Mouse (Mus musculus): ENCODE results near the gene Herc3.

Herc3 gene

DNA sequence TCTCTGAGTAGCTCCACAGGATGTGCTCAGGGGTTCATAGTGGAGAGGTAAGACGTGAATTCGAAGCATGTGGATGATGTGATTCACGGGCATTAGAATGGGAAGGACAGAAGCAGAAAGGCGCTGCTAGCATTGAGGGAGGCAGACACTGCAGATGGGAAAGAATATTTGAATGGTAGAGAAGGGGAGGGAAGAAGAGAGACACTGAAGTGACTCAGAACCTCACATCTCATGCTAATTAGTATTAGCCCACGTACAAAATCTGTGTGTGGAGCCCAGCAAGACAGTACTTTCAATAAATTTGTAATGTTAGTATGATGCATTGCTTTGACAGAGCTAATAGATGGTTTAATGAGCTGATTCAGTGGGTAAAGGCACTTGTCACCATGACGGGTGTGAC is 89.5 kb downstream of the Herc3 start:
- DNase-seq (ENCODE audit: low spot score in 2 of 2) = no peak

DNA sequence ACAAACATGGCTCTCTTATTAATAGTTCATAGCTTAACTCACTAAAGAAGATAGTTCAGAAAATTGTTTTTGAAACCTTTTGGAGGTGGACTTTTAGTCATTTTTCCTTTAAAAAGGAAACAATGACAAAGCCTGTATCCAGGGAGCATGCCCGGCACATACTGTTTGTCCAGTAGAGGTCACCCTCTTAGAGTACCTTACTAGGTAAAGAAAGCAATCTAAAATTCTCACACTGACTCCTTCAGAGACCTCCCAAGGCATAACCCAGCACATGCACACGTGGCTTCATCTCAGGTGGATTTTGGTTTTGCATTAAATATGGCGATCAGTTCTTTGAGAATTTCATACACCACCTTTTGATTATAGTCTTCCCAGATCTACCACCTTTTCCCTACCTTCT is 90.4 kb downstream of the Herc3 start:
- no peak for DNase-seq (ENCODE audit: low spot score in 2 of 2)

DNA sequence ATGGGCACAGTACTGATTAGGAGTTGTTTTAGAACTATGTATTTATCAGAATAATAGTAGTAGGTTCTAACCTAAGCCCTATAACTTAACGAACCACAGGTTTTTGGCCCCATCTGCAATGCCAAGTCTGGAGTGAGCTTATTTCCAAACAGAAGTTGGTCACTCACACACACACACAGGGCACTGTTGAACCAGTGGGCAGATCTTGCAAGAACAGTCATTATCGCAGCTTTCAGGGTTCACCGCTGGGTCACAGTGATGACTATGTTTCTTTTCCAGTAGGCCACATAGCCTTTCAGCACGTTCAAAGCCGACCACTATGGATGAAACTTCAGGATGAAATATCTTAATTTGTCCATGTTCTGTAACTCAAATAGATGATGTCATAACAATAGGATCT is 91.2 kb downstream of the Herc3 start:
- DNase-seq (ENCODE audit: low spot score in 2 of 2) = no peak

DNA sequence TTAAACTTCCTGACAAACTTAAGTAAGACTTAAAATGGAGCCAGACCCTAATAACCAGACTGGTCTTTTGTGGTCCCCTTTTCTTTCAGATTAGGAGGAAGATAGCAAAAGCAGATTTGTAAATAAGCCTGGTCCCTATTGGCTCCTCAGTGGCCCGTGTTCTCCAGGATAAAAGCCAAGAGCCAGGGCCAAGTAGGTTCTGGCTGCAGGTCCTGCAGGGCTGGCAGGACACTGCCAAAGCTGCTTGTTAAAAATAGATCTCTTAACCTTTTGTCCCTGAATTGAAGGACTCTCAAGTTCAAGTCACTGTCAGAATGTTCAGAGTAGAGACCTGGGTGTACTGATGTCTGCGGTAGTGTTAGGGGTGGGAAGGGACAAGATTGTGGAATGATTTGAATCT is 96.6 kb downstream of the Herc3 start:
- DNase-seq (ENCODE audit: low spot score in 2 of 2) = no peak

DNA sequence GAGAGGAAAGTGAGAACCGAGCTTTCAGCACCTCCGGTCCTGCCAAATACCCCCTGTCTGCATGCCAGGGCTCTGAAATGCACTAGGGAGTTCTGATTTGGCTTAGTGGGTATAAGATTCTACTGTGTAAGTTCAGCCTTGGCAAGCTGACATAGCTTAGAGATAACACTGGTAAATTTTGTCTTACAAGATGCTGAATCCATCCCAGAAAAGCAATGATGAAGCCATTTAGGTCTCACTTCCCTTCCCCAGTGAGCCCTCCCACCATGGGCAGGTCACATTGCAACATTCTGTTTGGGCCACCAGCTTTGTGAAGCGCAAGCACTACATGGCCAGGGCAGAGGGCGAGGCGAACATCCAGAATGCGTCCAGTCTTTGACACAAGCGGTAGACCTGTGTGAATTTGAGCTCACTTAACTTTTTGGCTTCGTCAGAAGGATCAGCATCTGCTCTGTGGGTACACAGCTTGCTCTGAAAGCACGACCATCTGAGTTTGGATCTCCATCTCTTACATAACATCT is 98.7 kb downstream of the Herc3 start:
- no peak for DNase-seq (ENCODE audit: low spot score in 2 of 2)

DNA sequence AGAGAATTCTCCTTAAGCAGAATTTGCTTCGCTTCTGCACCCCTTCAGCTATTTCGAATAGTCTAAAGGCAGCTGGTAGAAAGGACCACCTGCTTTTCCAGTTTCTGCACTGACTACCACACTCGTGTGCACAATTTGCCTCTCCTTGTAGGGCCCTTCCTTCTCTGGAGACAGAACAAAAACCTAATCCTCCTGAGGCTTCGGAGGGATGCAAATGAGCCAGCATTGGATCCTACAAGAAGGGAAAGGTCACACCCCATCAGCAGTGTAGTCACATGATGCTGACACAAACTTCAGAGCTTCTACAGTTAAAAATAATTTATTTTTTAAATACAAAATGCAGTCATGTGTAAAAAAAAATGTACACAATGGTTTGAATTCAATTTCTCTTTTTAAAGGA is 99.9 kb downstream of the Herc3 start:
- DNase-seq (ENCODE audit: low spot score in 2 of 2) = no peak

DNA sequence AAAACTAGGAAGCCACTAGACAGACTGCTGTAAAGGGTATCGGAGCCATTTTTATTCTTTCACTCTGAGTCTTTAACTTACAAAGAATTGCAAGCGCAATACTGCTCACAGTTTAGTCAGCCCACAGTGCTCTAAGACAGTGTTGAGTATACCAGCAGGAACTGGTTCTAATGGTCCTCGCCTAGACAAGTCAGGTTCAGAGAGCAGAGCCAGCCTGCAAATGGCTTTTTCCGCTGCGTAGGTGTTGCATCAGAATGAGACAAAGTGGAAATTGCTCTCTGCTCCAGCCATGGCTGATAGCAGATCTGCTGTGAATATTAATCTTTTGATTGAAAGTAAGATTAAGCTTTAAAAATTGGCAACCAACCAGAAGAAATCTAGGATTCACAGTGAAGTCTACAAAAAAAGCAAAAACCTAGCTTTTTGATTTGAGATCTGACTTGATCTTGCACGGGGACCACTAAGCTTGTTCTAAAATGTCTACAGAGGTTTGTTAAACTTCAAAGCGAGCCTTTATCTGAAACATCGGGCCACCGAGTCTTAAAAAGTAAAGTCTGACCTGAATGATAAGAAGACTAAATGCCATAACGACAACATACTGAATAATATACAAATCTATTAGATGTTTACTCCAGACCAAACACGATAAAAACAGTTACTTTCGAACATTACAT is 101.4 kb downstream of the Herc3 start:
- DNase-seq (ENCODE audit: low spot score in 2 of 2) = no peak

DNA sequence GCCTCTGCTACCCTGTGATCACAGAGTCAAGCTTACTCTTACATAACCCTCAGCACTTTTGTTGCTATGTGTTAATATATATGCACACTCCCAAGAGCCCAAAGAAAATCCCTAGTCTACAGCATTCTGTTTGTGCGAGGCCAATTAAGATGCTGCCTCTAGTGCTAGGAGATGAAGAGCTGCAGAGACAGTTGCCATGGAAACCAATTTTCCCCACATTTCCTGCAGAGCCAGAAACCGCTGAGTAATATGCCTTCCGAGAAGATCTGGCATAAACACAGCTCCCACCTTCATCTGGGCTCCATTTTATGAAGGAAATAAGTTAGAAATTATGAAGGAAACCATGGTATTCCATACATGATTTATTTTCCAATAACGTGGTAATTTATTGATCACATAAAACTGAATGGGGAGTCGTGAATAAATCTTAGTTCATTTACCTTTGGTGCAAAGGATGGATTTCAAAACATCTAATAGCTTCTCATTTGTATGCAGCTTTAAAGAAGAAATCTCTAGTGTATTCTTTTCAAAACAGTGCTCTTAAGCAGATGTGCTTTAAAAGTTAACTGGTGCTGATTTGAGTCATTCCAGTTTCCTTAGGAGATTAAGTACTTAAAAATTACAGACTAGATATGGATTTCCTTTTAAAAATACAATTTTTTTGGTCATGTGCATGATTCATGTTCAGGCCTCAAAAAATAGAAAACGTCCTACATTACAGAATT is 102.1 kb downstream of the Herc3 start:
- DNase-seq (ENCODE audit: low spot score in 2 of 2) = no peak

DNA sequence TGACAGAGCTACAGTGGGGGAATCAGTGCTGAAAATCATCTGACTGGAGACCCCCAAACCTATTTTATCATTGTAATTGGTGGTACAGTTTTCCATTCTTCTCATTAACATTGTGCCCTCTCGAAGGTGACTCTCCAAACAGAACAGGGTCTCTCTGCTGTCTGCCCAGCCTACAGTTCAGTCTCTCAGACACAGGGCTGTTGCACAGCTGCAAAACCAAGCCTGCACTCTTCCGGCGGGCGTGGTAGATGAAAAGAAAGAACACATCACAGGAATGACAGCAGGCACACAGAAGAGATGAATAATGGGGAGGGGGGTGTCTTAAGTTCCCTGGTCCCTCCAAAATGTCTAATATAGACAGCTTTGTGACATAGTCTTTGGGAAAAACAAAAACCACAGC is 102.9 kb downstream of the Herc3 start:
- no peak for DNase-seq (ENCODE audit: low spot score in 2 of 2)

DNA sequence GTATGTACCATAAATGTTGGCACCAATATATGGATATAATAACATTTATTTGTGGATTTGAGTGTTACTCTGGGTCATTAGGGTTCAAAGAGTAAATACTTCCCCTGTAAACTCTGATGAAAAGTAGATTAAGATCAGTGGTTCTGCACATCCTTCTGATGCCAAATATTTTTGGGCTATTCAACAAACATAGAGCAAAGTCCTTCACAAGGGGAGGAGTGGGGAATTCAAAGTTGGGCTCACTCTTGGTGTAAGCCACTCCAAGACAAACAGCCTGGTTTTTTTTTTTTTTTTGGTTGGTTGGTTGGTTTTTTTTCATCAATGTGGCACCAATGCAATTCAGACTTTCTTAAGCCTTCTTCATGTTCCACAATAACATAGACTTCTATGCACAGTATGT is 106.5 kb downstream of the Herc3 start:
- no peak for DNase-seq (ENCODE audit: low spot score in 2 of 2)

DNA sequence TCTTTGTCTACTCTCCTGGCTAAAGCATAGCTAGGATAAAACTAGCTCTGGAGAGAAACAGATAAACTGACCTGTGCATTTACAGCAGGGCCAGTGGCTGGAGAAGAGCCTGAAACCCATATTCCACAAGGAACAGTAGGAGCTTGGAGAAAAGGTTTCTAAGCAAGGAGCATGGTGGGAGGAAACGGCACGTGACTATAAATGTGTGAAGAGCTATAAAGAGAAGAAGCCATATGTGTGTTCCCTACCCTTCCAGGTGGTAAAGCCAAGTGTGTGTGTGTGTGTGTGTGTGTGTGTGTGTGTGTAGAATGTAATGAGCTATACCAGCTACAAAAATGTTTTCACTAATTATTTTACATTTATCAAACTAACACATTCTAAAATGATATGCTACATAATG is 111.0 kb downstream of the Herc3 start:
- DNase-seq (ENCODE audit: low spot score in 2 of 2) = no peak

DNA sequence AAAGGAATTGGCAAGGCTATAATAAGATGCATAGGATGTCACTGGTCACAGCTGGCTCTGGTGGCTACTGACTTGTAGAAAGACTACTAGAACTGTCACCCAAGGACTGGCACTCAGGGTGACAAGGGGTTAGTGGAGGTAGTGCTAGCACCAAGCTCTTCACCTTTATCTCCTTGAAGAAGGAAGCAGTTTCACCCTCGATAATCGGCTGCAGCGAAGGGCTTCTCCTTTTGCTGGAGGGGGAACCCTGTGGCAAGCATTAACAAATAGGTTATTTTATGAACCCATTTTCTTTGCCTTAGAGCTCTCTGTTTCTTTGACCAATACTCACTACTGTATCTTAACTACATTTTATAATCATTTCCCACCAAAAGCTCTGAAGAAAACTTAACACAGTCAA is 112.7 kb downstream of the Herc3 start:
- DNase-seq (ENCODE audit: low spot score in 2 of 2) = no peak

DNA sequence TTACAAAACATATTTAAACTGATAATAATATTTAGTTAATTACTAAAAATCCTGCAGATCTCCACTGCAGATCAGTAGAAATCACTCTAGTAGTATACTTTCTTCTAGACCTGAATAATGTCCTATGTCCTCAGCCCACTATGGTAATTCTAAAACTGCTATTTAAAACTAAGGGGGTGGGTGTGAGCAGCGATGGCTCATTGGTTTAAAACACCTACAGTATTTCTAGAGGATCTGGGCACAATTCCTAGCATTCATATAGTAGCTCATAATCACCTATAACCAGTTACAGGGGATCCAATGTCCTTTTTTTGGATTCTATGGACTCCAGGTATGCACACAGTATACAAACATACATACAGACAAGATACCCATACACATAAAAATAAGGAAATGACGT is 115.0 kb downstream of the Herc3 start:
- no peak for DNase-seq (ENCODE audit: low spot score in 2 of 2)

DNA sequence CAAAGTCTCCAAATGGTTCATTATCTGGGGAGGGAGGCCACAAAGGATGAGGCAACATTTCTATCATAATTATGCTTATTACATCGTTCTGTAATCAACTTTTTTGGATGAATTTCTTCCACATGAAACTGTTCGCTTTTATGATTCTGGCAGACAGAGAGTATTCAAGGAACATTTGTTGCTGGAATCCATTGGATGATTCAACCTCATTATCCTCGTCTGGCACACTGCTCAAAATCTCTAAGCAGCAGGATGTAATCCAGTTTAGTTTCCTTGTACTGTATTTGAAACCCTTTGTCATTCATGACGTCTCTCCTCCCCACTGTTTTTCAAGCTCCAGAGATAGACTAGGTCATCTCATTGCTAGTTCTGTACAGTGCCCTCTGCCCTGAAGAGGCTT is 115.6 kb downstream of the Herc3 start:
- no peak for DNase-seq (ENCODE audit: low spot score in 2 of 2)

DNA sequence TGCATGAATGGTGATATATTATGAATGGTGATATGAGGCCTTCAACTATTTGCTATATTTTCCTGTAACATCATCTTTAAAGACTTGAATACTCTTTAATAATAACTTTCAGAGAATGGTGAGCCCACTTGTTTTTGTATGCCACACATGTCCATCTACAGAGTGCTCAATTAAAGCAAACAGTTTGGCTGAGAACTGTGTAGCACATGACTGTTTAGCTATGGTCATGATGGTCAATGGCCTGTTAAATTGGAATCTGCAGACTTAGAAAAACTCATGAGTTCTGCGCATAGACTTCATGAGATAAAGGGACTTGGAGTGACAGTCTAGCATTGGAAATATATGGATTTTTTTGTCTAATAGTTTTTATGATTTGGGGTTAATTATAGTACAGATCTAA is 119.1 kb downstream of the Herc3 start:
- DNase-seq (ENCODE audit: low spot score in 2 of 2) = no peak

DNA sequence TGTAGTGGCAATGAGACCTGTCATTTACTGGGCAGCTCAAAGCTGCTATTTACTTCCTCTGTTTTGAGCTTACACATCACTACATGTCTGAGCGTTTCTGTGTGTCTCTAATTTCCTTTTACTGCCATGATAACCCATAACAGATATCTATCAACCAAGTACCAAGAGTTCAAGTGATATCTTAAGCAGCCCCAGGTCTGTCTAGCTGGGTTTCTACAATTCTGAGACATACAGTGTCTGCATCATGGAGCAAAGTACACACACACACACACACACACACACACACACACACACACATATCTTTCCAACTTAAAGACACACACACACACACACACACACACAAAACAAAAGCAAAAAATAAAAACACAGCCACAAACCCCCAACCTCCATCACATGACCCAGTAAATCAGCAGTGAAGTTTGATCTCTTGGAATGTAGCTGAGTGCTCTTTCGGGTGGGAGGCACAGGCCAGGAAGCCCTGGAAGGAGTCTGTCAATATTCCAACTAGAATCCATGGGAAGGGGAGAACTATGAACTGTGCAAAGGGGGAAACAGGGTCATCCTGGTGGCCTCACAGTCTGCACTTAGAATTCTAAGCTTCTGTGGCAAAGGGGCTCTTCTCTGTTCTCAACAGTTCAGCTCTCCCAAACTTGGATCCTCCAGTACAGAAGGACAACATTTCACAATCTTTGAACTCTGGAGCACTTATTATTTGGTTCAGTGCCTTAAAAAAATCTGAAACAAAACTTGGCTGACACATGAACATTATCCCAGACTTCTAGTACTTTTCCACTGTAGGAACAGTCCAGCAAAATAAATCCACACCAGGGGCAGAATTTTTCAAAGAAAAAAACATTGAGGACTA is 120.1 kb downstream of the Herc3 start:
- DNase-seq (ENCODE audit: low spot score in 2 of 2) = no peak

DNA sequence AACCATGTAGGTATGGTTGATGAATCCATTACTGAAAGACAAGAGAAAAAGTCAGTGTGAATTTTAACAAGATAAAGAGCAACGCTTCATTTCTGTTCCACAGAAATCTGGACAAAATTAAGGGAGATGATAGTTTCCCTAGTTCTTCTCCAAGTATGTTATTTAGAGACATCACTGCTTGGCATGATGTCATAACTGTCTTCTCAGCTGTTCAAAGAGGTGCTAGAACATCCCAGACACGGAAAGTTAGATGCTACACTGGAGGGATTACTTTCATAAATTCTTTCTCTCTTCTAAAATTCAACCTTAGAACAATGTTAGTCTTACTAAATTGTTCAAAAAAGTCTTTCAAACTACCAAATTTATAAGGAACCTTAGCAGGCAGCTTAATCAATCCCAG is 129.3 kb downstream of the Herc3 start:
- no peak for DNase-seq (ENCODE audit: low spot score in 2 of 2)

DNA sequence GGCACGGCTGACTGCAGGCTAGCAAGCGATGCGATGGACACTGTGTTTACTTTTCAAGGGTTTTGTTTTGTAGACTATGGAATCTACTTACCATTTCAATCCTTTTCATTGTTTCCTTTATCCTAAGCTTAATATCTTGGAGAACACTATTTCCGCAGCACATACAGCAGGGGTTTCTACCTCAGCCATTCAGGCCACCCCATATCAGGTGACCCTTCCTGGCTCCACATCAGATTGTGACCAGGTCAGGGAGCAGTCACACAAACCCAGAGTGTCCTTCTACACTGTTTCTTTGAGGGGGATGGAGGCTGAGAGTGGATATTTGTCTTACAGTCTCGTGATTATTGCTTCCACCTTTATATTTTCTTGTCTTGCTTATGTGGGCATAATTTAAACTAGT is 131.4 kb downstream of the Herc3 start:
- DNase-seq (ENCODE audit: low spot score in 2 of 2) = no peak

DNA sequence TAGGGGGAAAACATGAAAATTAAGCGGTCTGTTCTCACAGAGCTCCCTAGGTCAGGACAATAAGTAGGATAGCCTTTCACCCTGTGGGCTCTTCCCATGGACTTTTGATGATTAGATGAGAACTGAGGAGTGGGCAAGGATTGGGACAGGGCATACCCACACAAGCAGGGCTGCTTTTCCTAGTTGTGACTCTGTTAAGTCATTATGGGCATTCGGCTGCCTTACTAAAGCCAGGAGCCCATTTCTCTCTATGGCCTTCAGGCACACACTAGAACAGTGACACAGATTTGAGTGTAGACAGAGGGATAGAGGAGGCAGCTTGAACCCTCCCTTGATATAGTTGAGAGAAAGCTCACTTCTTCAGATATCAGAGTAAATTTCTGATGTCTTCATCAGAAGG is 132.8 kb downstream of the Herc3 start:
- no peak for DNase-seq (ENCODE audit: low spot score in 2 of 2)

DNA sequence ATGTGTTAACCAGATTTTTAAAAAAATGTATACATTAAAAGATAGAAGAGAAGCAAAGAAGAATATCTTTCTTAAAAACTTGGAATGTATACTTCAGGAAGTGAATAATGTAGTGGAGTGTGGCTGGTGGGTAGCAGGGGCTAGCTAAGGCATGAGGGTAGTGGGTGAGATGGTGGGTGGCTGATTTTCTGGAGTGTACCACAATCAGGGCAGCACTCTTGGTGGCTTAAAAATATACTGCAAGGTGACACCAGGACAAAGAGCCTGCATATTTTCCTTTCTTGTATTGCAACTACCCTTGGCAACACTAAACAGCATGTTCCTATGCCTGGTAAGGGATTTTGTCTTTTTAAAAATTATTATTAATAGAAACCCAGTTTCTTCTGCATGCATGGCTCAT is 133.3 kb downstream of the Herc3 start:
- DNase-seq (ENCODE audit: low spot score in 2 of 2) = no peak

DNA sequence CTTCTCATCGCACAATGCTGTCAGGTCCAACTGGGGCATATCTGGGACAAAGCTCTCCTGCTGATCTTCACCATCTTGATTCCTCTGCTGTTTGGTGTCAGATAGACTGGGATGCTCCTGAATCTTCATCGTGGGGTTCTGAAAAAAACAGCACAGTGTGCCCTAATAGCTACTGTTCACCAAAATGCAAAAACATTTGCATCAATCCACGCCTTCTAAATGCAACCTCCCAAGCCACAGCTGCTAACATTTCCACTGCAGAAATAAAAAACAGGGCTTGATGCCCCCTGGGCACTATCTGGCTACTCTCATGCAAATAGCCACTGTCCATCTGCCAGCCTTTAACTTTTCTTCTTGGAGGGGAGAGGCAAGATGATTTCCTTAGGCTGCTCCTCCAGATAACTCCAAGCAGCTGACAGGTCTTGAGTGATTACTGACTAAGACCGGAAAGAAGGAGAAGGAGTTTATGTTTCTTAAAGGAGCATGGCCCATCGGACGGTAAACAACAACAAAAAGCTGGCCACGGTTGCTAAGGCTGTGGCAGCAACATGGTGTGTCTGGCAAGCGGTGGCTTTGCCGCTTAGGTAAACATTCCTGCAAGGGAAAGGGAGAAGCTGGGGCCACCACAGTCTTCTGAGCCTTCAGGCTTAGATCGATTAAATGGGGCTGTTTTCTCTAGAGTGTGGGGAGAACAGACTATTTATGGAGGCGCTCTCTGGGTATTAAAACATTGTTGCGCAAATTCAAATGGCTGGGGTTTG is 134.0 kb downstream of the Herc3 start:
- no peak for DNase-seq (ENCODE audit: low spot score in 2 of 2)

DNA sequence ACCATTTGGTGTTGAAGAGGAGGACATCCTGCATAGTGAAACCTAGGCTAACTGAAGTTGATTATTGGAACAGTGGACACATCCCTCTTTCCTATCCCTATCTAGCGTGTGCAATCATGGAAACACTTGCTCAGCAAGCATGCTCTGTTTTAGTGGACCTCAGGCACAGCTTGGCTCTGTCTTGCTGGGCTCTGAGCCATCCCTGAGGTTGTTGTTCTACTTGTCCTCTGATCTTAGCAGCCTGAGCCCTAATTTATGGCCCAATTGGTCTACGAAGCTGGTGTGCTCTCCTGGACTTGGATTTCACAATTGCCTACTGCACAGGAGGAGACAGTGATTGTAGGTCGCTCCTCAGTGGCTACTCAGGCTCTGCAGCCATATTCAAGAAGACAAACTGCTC is 137.0 kb downstream of the Herc3 start:
- no peak for DNase-seq (ENCODE audit: low spot score in 2 of 2)
